Mouse (Mus musculus) forelimb bud, embryonic 11.5 days (tissue): Measurements from ENCODE around the gene Gm14226.
"Not testable (repeated sequence)": the region's sequence is repeated elsewhere in the genome, so short reads cannot be mapped to it uniquely, and the experiment has no call there.

Source experiments
- DNase-seq: peaks from one replicate; pipeline ENCODE4 v3.0.0-alpha.2; 2012; ENCODE audit warnings: low read depth, low spot score

The Gm14226 gene

GRCm38 (mm10) chr2:155018251-155018755 is at the start of gene Gm14226:
Gene Gm14226, plus strand, starts transcription at chr2:155018266.
- DNase-seq: not testable (repeated sequence)

- not testable (repeated sequence) for DNase-seq
Measured at GRCm38 (mm10) chr2:154969740-154970397, 48.2 kb upstream of the Gm14226 start.

GRCm38 (mm10) chr2:154971919-154972692 is 46.0 kb upstream of the Gm14226 start:
- peak; percentile 54 for DNase-seq

GRCm38 (mm10) chr2:154972981-154973380 is 45.1 kb upstream of the Gm14226 start:
- peak; percentile 83 for DNase-seq

- no peak for DNase-seq
Measured at GRCm38 (mm10) chr2:154986609-154987008, 31.5 kb upstream of the Gm14226 start.

- no peak for DNase-seq
Measured at GRCm38 (mm10) chr2:154991411-154991810, 26.7 kb upstream of the Gm14226 start.

- no peak for DNase-seq
Measured at GRCm38 (mm10) chr2:154992083-154992482, 26.0 kb upstream of the Gm14226 start.

GRCm38 (mm10) chr2:155005491-155005890 is 12.6 kb upstream of the Gm14226 start:
- no peak for DNase-seq

- no peak for DNase-seq
Measured at GRCm38 (mm10) chr2:155011086-155011656, 6.9 kb upstream of the Gm14226 start.

GRCm38 (mm10) chr2:155012991-155013390 is 5.1 kb upstream of the Gm14226 start:
- no peak for DNase-seq

GRCm38 (mm10) chr2:155016751-155017150 is 1.3 kb upstream of the Gm14226 start:
- not testable (repeated sequence) for DNase-seq

- DNase-seq: peak; percentile 63
Measured at GRCm38 (mm10) chr2:155018762-155019641, 936 bp downstream of the Gm14226 start.

- DNase-seq: peak; percentile 73
Measured at GRCm38 (mm10) chr2:155019673-155020072, 1.6 kb downstream of the Gm14226 start.

- DNase-seq: not testable (repeated sequence)
Measured at GRCm38 (mm10) chr2:155020247-155020826, 2.3 kb downstream of the Gm14226 start.

- DNase-seq: no peak
Measured at GRCm38 (mm10) chr2:155030831-155031230, 12.8 kb downstream of the Gm14226 start.

GRCm38 (mm10) chr2:155032938-155033710 is 15.1 kb downstream of the Gm14226 start:
- DNase-seq: no peak

GRCm38 (mm10) chr2:155039956-155040355 is 21.9 kb downstream of the Gm14226 start:
- DNase-seq: no peak

- no peak for DNase-seq
Measured at GRCm38 (mm10) chr2:155044542-155044941, 26.5 kb downstream of the Gm14226 start.

- DNase-seq: no peak
Measured at GRCm38 (mm10) chr2:155045075-155045474, 27.0 kb downstream of the Gm14226 start.

- no peak for DNase-seq
Measured at GRCm38 (mm10) chr2:155046803-155047202, 28.7 kb downstream of the Gm14226 start.
